Mouse (Mus musculus): ENCODE data around the gene Armcx4.

- TF ChIP-seq GATA1 (IDR thresholded peaks at IDR 0.05; ENCODE audit: low read length): no peak
- TF ChIP-seq TAL1 (IDR thresholded peaks at IDR 0.05; ENCODE audit: low read length): no peak
Observed at GRCm38 (mm10) chrX:134729778-134730177, 43.5 kb downstream of the Armcx4 start.
